Mouse (Mus musculus) embryonic facial prominence, embryonic 11.5 days (tissue): ENCODE measurements around the gene Usp48. TPM values are rescaled to one million over a fixed set of nuclear protein-coding genes. Genes with fewer than 3 reads are reported as not detected.

Experiments
- ATAC-seq: fragments of 200-750 bp; cut with Nextera tagmentation; replicated peaks from 2 replicates; pipeline ENCODE4 v1.8.0; 2017; ENCODE audit warnings: low read depth; ENCODE audit not compliant: insufficient number of reproducible peaks, low FRiP score, low TSS enrichment
- DNase-seq: peaks from one replicate; pipeline ENCODE4 v3.0.0-alpha.2; 2015; ENCODE audit warnings: low spot score
- H3K27ac ChIP-seq: fragments of 300-500 bp; sonication (generic); replicated peaks from 2 replicates; pipeline ENCODE4 v1.5.1; 2014; ENCODE audit warnings: mild to moderate bottlenecking, low read depth, low read length, control low read depth
- H3K27me3 ChIP-seq: fragments of 300-500 bp; sonication (generic); 2 replicates; pipeline ENCODE4 v1.6.1; 2014; ENCODE audit warnings: mild to moderate bottlenecking, low read length, moderate library complexity, mixed read lengths; ENCODE audit not compliant: control insufficient read depth, insufficient read depth
- H3K36me3 ChIP-seq: fragments of 300-500 bp; sonication (generic); replicated peaks from 2 replicates; pipeline ENCODE4 v1.6.1; 2014; ENCODE audit warnings: low read depth, mild to moderate bottlenecking, low read length, moderate library complexity, mixed read lengths; ENCODE audit not compliant: control insufficient read depth, insufficient read depth
- H3K4me1 ChIP-seq: fragments of 300-500 bp; sonication (generic); 2 replicates; pipeline ENCODE4 v1.6.1; 2014; ENCODE audit warnings: low read length, mixed read lengths; ENCODE audit not compliant: control insufficient read depth, insufficient read depth
- H3K4me2 ChIP-seq: fragments of 300-500 bp; sonication (generic); 2 replicates; pipeline ENCODE4 v1.6.1; 2014; ENCODE audit warnings: low read depth, mild to moderate bottlenecking, control low read depth, low read length, moderate library complexity
- H3K4me3 ChIP-seq: fragments of 300-500 bp; sonication (generic); 2 replicates; pipeline ENCODE4 v1.5.1; 2014; ENCODE audit warnings: low read depth, low read length, control low read depth
- H3K9ac ChIP-seq: fragments of 300-500 bp; sonication (generic); replicated peaks from 2 replicates; pipeline ENCODE4 v1.6.1; 2014; ENCODE audit warnings: mild to moderate bottlenecking, control low read depth, low read length
- H3K9me3 ChIP-seq: fragments of 300-500 bp; sonication (generic); replicated peaks from 2 replicates; pipeline ENCODE4 v1.6.1; 2016; ENCODE audit warnings: mild to moderate bottlenecking, low read length, inconsistent platforms, mixed read lengths; ENCODE audit not compliant: control insufficient read depth
- WGBS: fragments of 180-500 bp; shearing (Covaris S2); extraction: QIAGEN DNeasy Blood & Tissue Kit; methylation state at CpG from one replicate; pipeline ENCODE4 v1.1.7; 2014; 5-methylcytosine and 5-hydroxymethylcytosine counted together
- polyA plus RNA-seq: library from polyadenylated mRNA; unstranded; fragments of >200 nt; fragmentation: Nextera tagmentation; extraction: Ambion mirVana; gene quantifications from 2 replicates; pipeline ENCODE4 v1.2.1, GENCODE M21; 2014

Usp48 gene
- polyA plus RNA-seq, 1 experiment from 2014 or later: 76.7 TPM

- H3K4me2 ChIP-seq: no peak overlapping the region
- no peaks in the 10 kb centered on the region for H3K9me3 ChIP-seq
- no peak overlapping the region for H3K9ac ChIP-seq
- 86% methylated on average over 5 of the region's 5 CpGs for WGBS
- H3K27ac ChIP-seq: no peak overlapping the region
- DNase-seq (no peak), ATAC-seq (no peak)
- no peak overlapping the region for H3K4me3 ChIP-seq
- H3K4me1 ChIP-seq: peaks cover 4% of the 10 kb centered on the region
- peaks cover 21% of the 10 kb centered on the region for H3K27me3 ChIP-seq
- H3K36me3 ChIP-seq: no peaks in the 10 kb centered on the region
Measured at GRCm38 (mm10) chr4:137665791-137666190, 72.2 kb downstream of the Usp48 start.

- 71% methylated on average over 5 of the region's 5 CpGs for WGBS
- H3K4me2 ChIP-seq: no peak overlapping the region
- no peak overlapping the region for H3K9ac ChIP-seq
- peaks cover 4% of the 10 kb centered on the region for H3K4me1 ChIP-seq
- ATAC-seq: no peak
- no peak overlapping the region for H3K27ac ChIP-seq
- no peaks in the 10 kb centered on the region for H3K36me3 ChIP-seq
- H3K9me3 ChIP-seq: no peaks in the 10 kb centered on the region
- DNase-seq: no peak
- H3K4me3 ChIP-seq: no peak overlapping the region
- H3K27me3 ChIP-seq: peaks cover 21% of the 10 kb centered on the region
Measured at GRCm38 (mm10) chr4:137666283-137666957, 72.9 kb downstream of the Usp48 start.

- no peak for ATAC-seq
- no peak overlapping the region for H3K4me2 ChIP-seq
- WGBS: 68% methylated on average over 8 of the region's 8 CpGs
- no peak for DNase-seq
- peaks cover 4% of the 10 kb centered on the region for H3K4me1 ChIP-seq
- no peak overlapping the region for H3K9ac ChIP-seq
- H3K27ac ChIP-seq: no peak overlapping the region
- H3K9me3 ChIP-seq: no peaks in the 10 kb centered on the region
- H3K27me3 ChIP-seq: peaks cover 21% of the 10 kb centered on the region
- H3K36me3 ChIP-seq: no peaks in the 10 kb centered on the region
- H3K4me3 ChIP-seq: no peak overlapping the region
Measured at GRCm38 (mm10) chr4:137666958-137667345, 73.4 kb downstream of the Usp48 start.

DNA sequence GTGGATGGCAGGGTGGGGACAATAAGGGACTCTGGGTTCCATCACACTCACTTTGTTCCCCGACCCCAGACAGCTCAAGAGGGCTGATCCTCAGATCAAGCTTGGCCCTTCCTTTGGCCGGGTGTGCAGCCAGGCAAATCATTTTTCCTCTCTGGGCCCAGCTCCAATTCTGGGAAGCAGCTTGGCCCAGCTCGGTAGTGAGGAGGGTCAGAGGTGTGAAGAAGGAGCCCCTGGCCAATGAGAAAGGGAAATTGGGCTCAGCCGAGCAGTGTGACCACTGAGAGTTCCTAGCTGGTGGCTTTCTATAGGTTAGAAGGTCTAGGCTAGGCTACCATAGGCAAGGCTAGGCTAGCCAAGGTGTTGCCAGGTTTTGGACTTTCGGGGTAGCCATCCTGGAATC is 74.2 kb downstream of the Usp48 start:
- H3K4me1 ChIP-seq: peaks cover 4% of the 10 kb centered on the region
- H3K9me3 ChIP-seq: no peaks in the 10 kb centered on the region
- no peak overlapping the region for H3K27ac ChIP-seq
- WGBS: 71% methylated on average over 5 of the region's 5 CpGs
- no peak overlapping the region for H3K9ac ChIP-seq
- H3K27me3 ChIP-seq: peaks cover 21% of the 10 kb centered on the region
- no peak overlapping the region for H3K4me2 ChIP-seq
- DNase-seq (no peak), ATAC-seq (no peak)
- H3K36me3 ChIP-seq: no peaks in the 10 kb centered on the region
- no peak overlapping the region for H3K4me3 ChIP-seq

GRCm38 (mm10) chr4:137671711-137672500 is 78.4 kb downstream of the Usp48 start:
- H3K9me3 ChIP-seq: no peaks in the 10 kb centered on the region
- H3K4me3 ChIP-seq: no peak overlapping the region
- DNase-seq (no peak), ATAC-seq (no peak)
- H3K4me1 ChIP-seq: no peaks in the 10 kb centered on the region; the same call in 1 of the 2 replicates
- no peak overlapping the region for H3K4me2 ChIP-seq
- 72% methylated on average over 13 of the region's 13 CpGs for WGBS
- H3K27ac ChIP-seq: no peak overlapping the region
- H3K27me3 ChIP-seq: no peaks in the 10 kb centered on the region
- H3K36me3 ChIP-seq: no peaks in the 10 kb centered on the region
- no peak overlapping the region for H3K9ac ChIP-seq

DNA sequence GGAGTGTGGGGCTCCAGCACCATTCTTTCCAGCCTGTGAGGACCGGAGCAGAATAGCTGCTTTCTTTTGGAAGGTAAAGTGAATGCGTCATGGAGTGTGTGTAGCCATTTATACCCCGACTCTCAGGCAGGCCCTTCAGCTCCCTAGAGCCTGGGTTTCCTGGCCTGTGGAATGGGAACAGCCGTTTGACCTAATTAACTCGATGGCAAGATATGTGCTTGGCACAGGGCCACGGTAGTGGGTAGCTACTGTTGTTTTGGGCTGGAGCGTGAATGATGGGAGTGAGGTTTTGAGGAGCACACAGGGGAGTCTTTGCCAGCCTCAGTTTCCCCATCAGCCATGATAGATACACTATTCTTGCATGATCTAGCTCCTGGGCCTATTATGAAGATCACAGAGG is 82.0 kb downstream of the Usp48 start:
- Histone ChIP-seq H3K4me2 (no peak overlapping the region), H3K4me3 (no peak overlapping the region), H3K36me3 (no peaks in the 10 kb centered on the region), H3K9ac (no peak overlapping the region), H3K27ac (no peak overlapping the region), H3K27me3 (peaks cover 9% of the 10 kb centered on the region), H3K4me1 (no peaks in the 10 kb centered on the region; the same call in 1 of the 2 replicates), H3K9me3 (no peaks in the 10 kb centered on the region)
- no peak for DNase-seq
- 68% methylated on average over 7 of the region's 7 CpGs for WGBS
- ATAC-seq: no peak

- no peak overlapping the region for H3K27ac ChIP-seq
- no peak overlapping the region for H3K4me3 ChIP-seq
- no peaks in the 10 kb centered on the region; the same call in 1 of the 2 replicates for H3K4me1 ChIP-seq
- H3K27me3 ChIP-seq: peaks cover 14% of the 10 kb centered on the region
- no peak for ATAC-seq
- H3K9me3 ChIP-seq: no peaks in the 10 kb centered on the region
- H3K36me3 ChIP-seq: no peaks in the 10 kb centered on the region
- 7% methylated on average over 11 of the region's 11 CpGs for WGBS
- H3K4me2 ChIP-seq: no peak overlapping the region
- peak; percentile 82 for DNase-seq
- H3K9ac ChIP-seq: no peak overlapping the region
Measured at GRCm38 (mm10) chr4:137676057-137676456, 82.5 kb downstream of the Usp48 start.
